ENCODE assay signal across 9 mouse cellular contexts in genomic region chr11:117059981-117060705, GRCm38 (mm10). TPM values are rescaled to one million over a fixed set of nuclear protein-coding genes. Genes with fewer than 3 reads are reported as not detected.
DNase-seq lines count a peak whose midpoint lies in the region; ATAC-seq and TF ChIP-seq lines count a peak whose summit lies in the region.
"Had no signal": no experiment of that assay in that cellular context is flagged by ENCODE, and none has a peak within 500 bp of the region (broad histone marks: within the 10 kb centered on the region; RNA-seq: fewer than 3 reads in every experiment).

No protein-coding gene starts in this region.

- no peak for TF ChIP-seq EP300 in lung, postnatal 0 days (IDR thresholded peaks at IDR 0.05)

- WGBS in lung, postnatal 0 days = 19% methylated on average over 19 of the region's 19 CpGs
- WGBS in lung, adult 2 months = 18% methylated on average over 19 of the region's 19 CpGs
- 2% methylated on average over 19 of the region's 19 CpGs for WGBS in forebrain, embryonic 12.5 days
- 5% methylated on average over 19 of the region's 19 CpGs for WGBS in olfactory bulb, adult 2 months

- no peak for TF ChIP-seq POLR2A in lung, adult 2 months (IDR thresholded peaks at IDR 0.05; ENCODE audit: borderline replicate concordance, extremely low read depth, low read depth, low read length)
- no peak for TF ChIP-seq POLR2A in olfactory bulb, adult 2 months (IDR thresholded peaks at IDR 0.05; ENCODE audit: insufficient read depth, low read depth, low read length)

- no peaks in the 10 kb centered on the region for H3K9me3 ChIP-seq in lung, postnatal 0 days (ENCODE audit: low read length)
- H3K9me3 ChIP-seq in forebrain, embryonic 12.5 days = no peaks in the 10 kb centered on the region

- ATAC-seq in lung, postnatal 0 days = no peak
- 0 out of 2 replicates have a peak, but pooled peaks have one; percentile 31 for ATAC-seq in forebrain, embryonic 12.5 days (ENCODE audit: low FRiP score)
- ATAC-seq: Patski had no signal

- TF ChIP-seq CTCF in lung, postnatal 0 days (IDR thresholded peaks at IDR 0.05) = no peak
- no peak for TF ChIP-seq CTCF in lung, adult 2 months (IDR thresholded peaks at IDR 0.05; ENCODE audit: insufficient read depth, low read length)
- TF ChIP-seq CTCF in olfactory bulb, adult 2 months (IDR thresholded peaks at IDR 0.05; ENCODE audit: insufficient read depth, low read depth, low read length) = no peak

- H3K4me3 ChIP-seq in lung, postnatal 0 days (ENCODE audit: low read depth, low read length) = no peak overlapping the region
- H3K4me3 ChIP-seq in lung, adult 2 months (replicated peaks; ENCODE audit: extremely low read depth, low read depth, low read length) = no peak overlapping the region
- no peak overlapping the region for H3K4me3 ChIP-seq in forebrain, embryonic 12.5 days (replicated peaks)
- no peak overlapping the region for H3K4me3 ChIP-seq in olfactory bulb, adult 2 months (ENCODE audit: insufficient read depth, low read depth, low read length)

- no peak overlapping the region for H3K27ac ChIP-seq in lung, postnatal 0 days (ENCODE audit: low read length)
- H3K27ac ChIP-seq in forebrain, embryonic 12.5 days = peak overlapping the region; percentile 78
- H3K27ac ChIP-seq in olfactory bulb, adult 2 months (ENCODE audit: insufficient read depth, low read depth, low read length) = peak overlapping the region; percentile 52

- H3K9ac ChIP-seq in lung, postnatal 0 days (replicated peaks; ENCODE audit: low read depth) = no peak overlapping the region
- H3K9ac ChIP-seq in forebrain, embryonic 12.5 days = no peak overlapping the region; the same call in 1 of the 2 replicates

- peak overlapping the region; percentile 8; the same call in 1 of the 2 replicates for H3K4me2 ChIP-seq in lung, postnatal 0 days (replicated peaks; ENCODE audit: low read depth, low read length)
- H3K4me2 ChIP-seq in forebrain, embryonic 12.5 days = peak overlapping the region; percentile 35

- no peaks in the 10 kb centered on the region for H3K36me3 ChIP-seq in lung, postnatal 0 days (ENCODE audit: insufficient read depth, low read length)
- H3K36me3 ChIP-seq in forebrain, embryonic 12.5 days (replicated peaks) = no peaks in the 10 kb centered on the region

- H3K27me3 ChIP-seq in lung, postnatal 0 days (replicated peaks; ENCODE audit: insufficient read depth, low read length) = no peaks in the 10 kb centered on the region
- H3K27me3 ChIP-seq in forebrain, embryonic 12.5 days = peaks cover 39% of the 10 kb centered on the region
- H3K27me3 ChIP-seq: Patski had no signal

- no peak for DNase-seq in lung, postnatal 0 days (ENCODE audit: low spot score)
- DNase-seq in lung, adult 2 months = no peak
- DNase-seq in layer of hippocampus, postnatal 14 days (ENCODE audit: low spot score in 2 of 2) = peak; percentile 53 to 80
- no peak for DNase-seq in testis, postnatal 10 days (ENCODE audit: low spot score)
- no peak for DNase-seq in lung, postnatal 14 days
- no peak for DNase-seq in cerebellum, postnatal 4 days (ENCODE audit: low spot score in 2 of 2)

- no peaks in the 10 kb centered on the region for H3K4me1 ChIP-seq in lung, postnatal 0 days (ENCODE audit: insufficient read depth, low read depth, low read length)
- H3K4me1 ChIP-seq in lung, adult 2 months (ENCODE audit: control insufficient read depth, insufficient read depth, low read length) = no peaks in the 10 kb centered on the region
- peaks cover 42% of the 10 kb centered on the region for H3K4me1 ChIP-seq in forebrain, embryonic 12.5 days
- peaks cover 36% of the 10 kb centered on the region for H3K4me1 ChIP-seq in olfactory bulb, adult 2 months (ENCODE audit: control insufficient read depth, insufficient read depth, low read length)

RNA-seq across cellular contexts. Expression of gene Sec14l1, which starts 54.8 kb away (rescaled TPM):
- 62.2 and 62.4 TPM in 2 replicates for polyA plus RNA-seq in lung, postnatal 0 days (2015; fragmentation: Nextera tagmentation; extraction: Ambion mirVana)
- 123 and 133 TPM in 2 replicates for polyA plus RNA-seq in lung, adult 2 months (2012; rRNA removed)
- 67.2 and 67.6 TPM in 2 replicates for polyA plus RNA-seq in forebrain, embryonic 12.5 days (2016; fragmentation: Nextera tagmentation; extraction: Ambion mirVana)
- total RNA-seq in layer of hippocampus, postnatal 14 days (2021) = 100 to 1,000 TPM; 171 to 174 TPM
- polyA plus RNA-seq in olfactory bulb, adult 2 months (2012; ENCODE audit: insufficient read depth, insufficient read length, low replicate concordance, missing spikeins) = not detected in 2 replicates

Comparison
In these comparisons a context has a peak if more than half of its experiments do, and no peak if none do; other contexts are left out.
1. DNase-seq: peak in layer of hippocampus, postnatal 14 days (2 of 2); none in lung, postnatal 0 days (single experiment), lung, adult 2 months (single experiment), testis, postnatal 10 days (single experiment), lung, postnatal 14 days (single experiment) and cerebellum, postnatal 4 days (0 of 2).